Mouse (Mus musculus) forebrain, embryonic 14.5 days (tissue): Measurements from ENCODE around the gene Tarbp1. TPM values are rescaled to one million over a fixed set of nuclear protein-coding genes. Genes with fewer than 3 reads are reported as not detected.

ENCODE experiments used
- ATAC-seq: fragments of 200-750 bp; cut with Nextera tagmentation; 2 replicates; pipeline ENCODE4 v1.8.0; 2017; ENCODE audit warnings: mild to moderate bottlenecking, moderate library complexity
- DNase-seq: peaks from one replicate; pipeline ENCODE4 v3.0.0-alpha.2; 2015; ENCODE audit warnings: low spot score
- H3K27ac ChIP-seq: fragments of 300-500 bp; sonication (generic); 2 replicates; pipeline ENCODE4 v1.5.1; 2014; ENCODE audit warnings: low read depth, mild to moderate bottlenecking, control low read depth, low read length, moderate library complexity
- H3K27me3 ChIP-seq: fragments of 300-500 bp; sonication (generic); replicated peaks from 2 replicates; pipeline ENCODE4 v1.6.1; 2014; ENCODE audit warnings: low read length, control low read depth, mixed read lengths; ENCODE audit not compliant: control insufficient read depth, insufficient read depth
- H3K36me3 ChIP-seq: fragments of 300-500 bp; sonication (generic); 2 replicates; pipeline ENCODE4 v1.6.1; 2014; ENCODE audit warnings: low read length, control low read depth; ENCODE audit not compliant: control insufficient read depth, insufficient read depth
- H3K4me1 ChIP-seq: fragments of 300-500 bp; sonication (generic); 2 replicates; pipeline ENCODE4 v1.6.1; 2014; ENCODE audit warnings: antibody characterized with exemption, low read length, control low read depth; ENCODE audit not compliant: control insufficient read depth, insufficient read depth
- H3K4me2 ChIP-seq: fragments of 300-500 bp; sonication (generic); 2 replicates; pipeline ENCODE4 v1.6.1; 2014; ENCODE audit warnings: mild to moderate bottlenecking, control low read depth, low read length
- H3K4me3 ChIP-seq: fragments of 300-500 bp; sonication (generic); 2 replicates; pipeline ENCODE4 v1.5.1; 2014; ENCODE audit warnings: low read depth, low read length, control low read depth
- H3K9ac ChIP-seq: fragments of 300-500 bp; sonication (generic); 2 replicates; pipeline ENCODE4 v1.6.1; 2014; ENCODE audit warnings: mild to moderate bottlenecking, low read length, control low read depth, moderate library complexity
- H3K9me3 ChIP-seq: fragments of 300-500 bp; sonication (generic); replicated peaks from 2 replicates; pipeline ENCODE4 v1.6.1; 2016; ENCODE audit warnings: low read length, control low read depth, mixed read lengths; ENCODE audit not compliant: control insufficient read depth
- WGBS: fragments of 180-500 bp; shearing (Covaris S2); extraction: QIAGEN DNeasy Blood & Tissue Kit; methylation state at CpG from one replicate; pipeline ENCODE4 v1.1.7; 2014; 5-methylcytosine and 5-hydroxymethylcytosine counted together
- polyA plus RNA-seq: library from polyadenylated mRNA; unstranded; fragments of >200 nt; fragmentation: Nextera tagmentation; extraction: Ambion mirVana; gene quantifications from 2 replicates; pipeline ENCODE4 v1.2.1, GENCODE M21; 2014

Gene Tarbp1
- polyA plus RNA-seq, 1 experiment from 2014 or later, result 1.5 TPM

- 66% methylated on average over 6 of the region's 6 CpGs for WGBS
- DNase-seq (peak; percentile 52), ATAC-seq (no peak)
- H3K9me3 ChIP-seq, result no peaks in the 10 kb centered on the region
- H3K4me3 ChIP-seq, result no peak overlapping the region
- H3K4me2 ChIP-seq, result no peak overlapping the region
- no peaks in the 10 kb centered on the region for H3K27me3 ChIP-seq
- no peak overlapping the region for H3K9ac ChIP-seq
- no peaks in the 10 kb centered on the region for H3K4me1 ChIP-seq
- H3K27ac ChIP-seq, result no peak overlapping the region
- no peaks in the 10 kb centered on the region for H3K36me3 ChIP-seq
Observed at GRCm38 (mm10) chr8:126509635-126510034, 34.8 kb upstream of the Tarbp1 start.

GRCm38 (mm10) chr8:126508871-126509586 lies 34.2 kb upstream of the Tarbp1 start:
- Histone ChIP-seq H3K27me3 (no peaks in the 10 kb centered on the region), H3K36me3 (no peaks in the 10 kb centered on the region), H3K27ac (no peak overlapping the region), H3K9ac (no peak overlapping the region), H3K4me2 (no peak overlapping the region), H3K4me3 (no peak overlapping the region), H3K9me3 (no peaks in the 10 kb centered on the region), H3K4me1 (no peaks in the 10 kb centered on the region)
- DNase-seq, result no peak
- no peak for ATAC-seq
- WGBS, result 88% methylated on average over 8 of the region's 8 CpGs

GRCm38 (mm10) chr8:126508221-126508620 lies 33.4 kb upstream of the Tarbp1 start:
- Histone ChIP-seq H3K27ac (no peak overlapping the region), H3K4me1 (no peaks in the 10 kb centered on the region), H3K4me3 (no peak overlapping the region), H3K36me3 (no peaks in the 10 kb centered on the region), H3K4me2 (no peak overlapping the region), H3K9me3 (no peaks in the 10 kb centered on the region), H3K27me3 (no peaks in the 10 kb centered on the region), H3K9ac (no peak overlapping the region)
- ATAC-seq (no peak), DNase-seq (no peak)
- WGBS, result 86% methylated on average over 2 of the region's 2 CpGs

- DNase-seq, result no peak
- no peak overlapping the region for H3K4me2 ChIP-seq
- no peaks in the 10 kb centered on the region for H3K36me3 ChIP-seq
- H3K9ac ChIP-seq, result no peak overlapping the region
- no peak overlapping the region for H3K27ac ChIP-seq
- 89% methylated on average over 16 of the region's 16 CpGs for WGBS
- no peaks in the 10 kb centered on the region for H3K9me3 ChIP-seq
- no peak for ATAC-seq
- H3K4me1 ChIP-seq, result no peaks in the 10 kb centered on the region
- no peaks in the 10 kb centered on the region for H3K27me3 ChIP-seq
- H3K4me3 ChIP-seq, result no peak overlapping the region
Observed at GRCm38 (mm10) chr8:126504492-126505182, 29.8 kb upstream of the Tarbp1 start.

GRCm38 (mm10) chr8:126502722-126503121 lies 27.9 kb upstream of the Tarbp1 start:
- no peak for DNase-seq
- no peak overlapping the region for H3K9ac ChIP-seq
- H3K4me3 ChIP-seq, result no peak overlapping the region
- H3K9me3 ChIP-seq, result no peaks in the 10 kb centered on the region
- H3K4me1 ChIP-seq, result peaks cover 13% of the 10 kb centered on the region
- no peak overlapping the region for H3K27ac ChIP-seq
- ATAC-seq, result no peak
- 36% methylated on average over 2 of the region's 2 CpGs for WGBS
- no peaks in the 10 kb centered on the region for H3K27me3 ChIP-seq
- H3K4me2 ChIP-seq, result no peak overlapping the region
- H3K36me3 ChIP-seq, result no peaks in the 10 kb centered on the region

GRCm38 (mm10) chr8:126499371-126499770 lies 24.5 kb upstream of the Tarbp1 start:
- WGBS, result 95% methylated on average over 2 of the region's 2 CpGs
- DNase-seq, result no peak

GRCm38 (mm10) chr8:126498465-126498864 lies 23.6 kb upstream of the Tarbp1 start:
- ATAC-seq, result peak; percentile 30
- Histone ChIP-seq H3K27ac (peak overlapping the region; percentile 96), H3K9me3 (no peaks in the 10 kb centered on the region), H3K4me1 (peaks cover 14% of the 10 kb centered on the region), H3K36me3 (no peaks in the 10 kb centered on the region), H3K4me2 (peak overlapping the region; percentile 60), H3K4me3 (peak overlapping the region; percentile 32; the same call in 1 of the 2 replicates), H3K9ac (no peak overlapping the region; the same call in 1 of the 2 replicates), H3K27me3 (no peaks in the 10 kb centered on the region)
- WGBS, result 4% methylated on average over 6 of the region's 6 CpGs
- DNase-seq, result peak; percentile 72

More at GRCm38 (mm10) chr8:126499371-126499770, 24.5 kb upstream of the Tarbp1 start:
- Histone ChIP-seq H3K4me3 (no peak overlapping the region), H3K27me3 (no peaks in the 10 kb centered on the region), H3K9ac (no peak overlapping the region), H3K4me1 (peaks cover 14% of the 10 kb centered on the region), H3K4me2 (no peak overlapping the region), H3K9me3 (no peaks in the 10 kb centered on the region), H3K36me3 (no peaks in the 10 kb centered on the region), H3K27ac (no peak overlapping the region)
- ATAC-seq, result no peak

GRCm38 (mm10) chr8:126497541-126498428 lies 22.9 kb upstream of the Tarbp1 start:
- H3K27me3 ChIP-seq, result no peaks in the 10 kb centered on the region
- WGBS, result 3% methylated on average over 27 of the region's 27 CpGs

More at GRCm38 (mm10) chr8:126497541-126498428, 22.9 kb upstream of the Tarbp1 start:
- no peaks in the 10 kb centered on the region for H3K36me3 ChIP-seq
- H3K4me2 ChIP-seq, result peak overlapping the region; percentile 60
- peak overlapping the region; percentile 96 for H3K27ac ChIP-seq
- DNase-seq (peak; percentile 94), ATAC-seq (peak; percentile 94)
- H3K4me3 ChIP-seq, result peak overlapping the region; percentile 32
- H3K4me1 ChIP-seq, result peaks cover 14% of the 10 kb centered on the region
- H3K9me3 ChIP-seq, result no peaks in the 10 kb centered on the region
- peak overlapping the region; percentile 67 for H3K9ac ChIP-seq
